Mouse (Mus musculus): ENCODE measurements around the gene Evc. TPM values are rescaled to one million over a fixed set of nuclear protein-coding genes. Genes with fewer than 3 reads are reported as not detected.

Gene Evc
- polyA plus RNA-seq (2012; rRNA removed): 95.8 and 101 TPM in 2 replicates

DNA sequence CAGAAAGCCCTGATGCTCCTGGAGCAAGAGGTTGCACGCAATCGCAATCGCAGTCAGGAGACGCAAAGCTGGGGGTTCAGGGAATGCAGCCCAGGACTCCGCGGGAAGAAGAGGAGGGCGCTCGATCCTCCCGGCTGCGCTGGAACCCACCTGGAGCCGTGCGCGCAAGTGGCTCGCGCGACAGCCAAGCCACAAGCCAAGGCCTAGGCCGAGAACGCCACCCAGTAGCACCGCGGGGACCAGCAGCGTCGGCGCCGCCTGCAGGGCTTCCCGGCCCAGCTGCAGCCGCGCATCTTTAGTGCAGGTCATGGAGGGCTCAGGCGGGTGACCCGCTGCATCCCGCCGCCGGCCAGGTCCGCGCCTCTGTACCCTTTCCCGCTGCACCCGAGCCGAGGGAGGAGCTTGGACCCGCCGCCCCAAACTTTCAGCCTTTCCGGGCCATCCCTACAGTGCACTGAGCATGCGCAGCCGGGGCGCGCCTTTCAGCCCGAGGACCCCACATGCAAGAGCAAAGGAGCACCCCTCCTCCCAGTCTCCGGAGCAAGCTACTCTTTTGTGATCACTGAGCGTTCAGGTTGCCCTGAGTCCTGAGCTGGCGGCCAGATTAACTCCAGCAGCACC is at the start of gene Evc:
Gene Evc (minus strand): TSS at position 410 of the 621 bp plus-strand sequence.
- Histone ChIP-seq H3K27me3 (replicated peaks; ENCODE audit: control insufficient read depth, insufficient read depth, low read length) (no peaks in the 10 kb centered on the region), H3K36me3 (ENCODE audit: control insufficient read depth, insufficient read depth, low read length) (no peaks in the 10 kb centered on the region), H3K4me1 (ENCODE audit: control insufficient read depth, insufficient read depth, low read length) (peaks cover 44% of the 10 kb centered on the region), H3K4me3 (ENCODE audit: insufficient read depth, low read depth, low read length) (peak within 1 kb of the TSS; percentile 72), H3K27ac (ENCODE audit: insufficient read depth, low read depth, low read length) (peak within 1 kb of the TSS; percentile 70)
- under 1% methylated on average over 48 of the region's 48 CpGs for WGBS
- TF ChIP-seq POLR2A (IDR thresholded peaks at IDR 0.05; ENCODE audit: low read depth, low read length) (no peak), CTCF (conservative IDR thresholded peaks at IDR 0.05; ENCODE audit: insufficient read depth, insufficient read length, low read depth, low read length) (no peak)
- peak; percentile 89 for DNase-seq

DNA sequence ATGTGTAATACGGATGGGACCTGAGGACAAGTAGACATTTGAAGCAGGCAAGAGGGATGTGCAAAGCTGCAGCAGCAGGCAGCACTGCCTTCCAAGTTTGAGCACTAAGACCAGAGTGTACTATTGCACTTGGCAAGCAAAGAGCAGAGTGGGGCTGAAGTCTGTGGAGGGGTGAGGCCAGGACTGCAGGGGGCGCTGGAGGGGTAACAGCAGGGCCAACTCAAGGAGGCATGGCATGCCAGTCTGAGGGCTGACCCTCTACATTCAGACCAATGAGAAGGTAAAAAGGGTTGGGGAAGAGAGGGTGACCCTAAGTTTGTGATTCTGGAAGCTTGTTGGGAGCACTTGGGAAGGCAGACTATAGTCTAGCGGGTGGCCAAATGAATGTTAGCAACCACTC is 46.9 kb upstream of the Evc start:
- H3K36me3 ChIP-seq (ENCODE audit: control insufficient read depth, insufficient read depth, low read length): no peaks in the 10 kb centered on the region; the same call in none of the 2 replicates
- TF ChIP-seq POLR2A (IDR thresholded peaks at IDR 0.05; ENCODE audit: low read depth, low read length) (no peak), CTCF (conservative IDR thresholded peaks at IDR 0.05; ENCODE audit: insufficient read depth, insufficient read length, low read depth, low read length) (no peak; the same call in 1 of the 2 replicates)
- no peak for DNase-seq
- H3K27me3 ChIP-seq (replicated peaks; ENCODE audit: control insufficient read depth, insufficient read depth, low read length): no peaks in the 10 kb centered on the region
- no peak overlapping the region for H3K27ac ChIP-seq (ENCODE audit: insufficient read depth, low read depth, low read length)
- no peak overlapping the region for H3K4me3 ChIP-seq (ENCODE audit: insufficient read depth, low read depth, low read length)
- H3K4me1 ChIP-seq (ENCODE audit: control insufficient read depth, insufficient read depth, low read length): no peaks in the 10 kb centered on the region
- 86% methylated on average over 3 of the region's 3 CpGs for WGBS

DNA sequence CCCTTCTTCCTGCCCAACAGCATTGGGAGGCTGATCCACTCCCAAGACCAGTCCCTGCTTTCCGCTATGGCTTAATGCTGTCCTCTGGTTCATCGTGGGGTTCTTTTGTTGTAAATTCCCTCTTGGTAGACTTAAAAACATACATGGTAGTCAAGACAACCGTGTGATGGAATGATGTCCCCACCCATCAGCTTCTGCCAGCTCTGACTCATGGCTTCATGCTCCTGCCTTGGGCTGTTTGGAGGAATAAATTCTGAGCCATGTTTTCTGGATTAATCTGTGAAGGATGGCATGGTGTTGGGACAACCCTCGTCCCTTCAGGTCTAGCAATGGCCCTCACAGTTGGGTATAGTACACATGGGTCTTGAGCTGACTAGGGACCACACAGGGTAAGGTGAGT is 43.9 kb upstream of the Evc start:
- Histone ChIP-seq H3K27ac (ENCODE audit: insufficient read depth, low read depth, low read length) (no peak overlapping the region), H3K4me1 (ENCODE audit: control insufficient read depth, insufficient read depth, low read length) (no peaks in the 10 kb centered on the region), H3K4me3 (ENCODE audit: insufficient read depth, low read depth, low read length) (no peak overlapping the region), H3K27me3 (replicated peaks; ENCODE audit: control insufficient read depth, insufficient read depth, low read length) (no peaks in the 10 kb centered on the region), H3K36me3 (ENCODE audit: control insufficient read depth, insufficient read depth, low read length) (no peaks in the 10 kb centered on the region; the same call in none of the 2 replicates)
- TF ChIP-seq CTCF (conservative IDR thresholded peaks at IDR 0.05; ENCODE audit: insufficient read depth, insufficient read length, low read depth, low read length) (no peak), POLR2A (IDR thresholded peaks at IDR 0.05; ENCODE audit: low read depth, low read length) (no peak)
- no peak for DNase-seq
- 85% methylated on average over 4 of the region's 4 CpGs for WGBS

DNA sequence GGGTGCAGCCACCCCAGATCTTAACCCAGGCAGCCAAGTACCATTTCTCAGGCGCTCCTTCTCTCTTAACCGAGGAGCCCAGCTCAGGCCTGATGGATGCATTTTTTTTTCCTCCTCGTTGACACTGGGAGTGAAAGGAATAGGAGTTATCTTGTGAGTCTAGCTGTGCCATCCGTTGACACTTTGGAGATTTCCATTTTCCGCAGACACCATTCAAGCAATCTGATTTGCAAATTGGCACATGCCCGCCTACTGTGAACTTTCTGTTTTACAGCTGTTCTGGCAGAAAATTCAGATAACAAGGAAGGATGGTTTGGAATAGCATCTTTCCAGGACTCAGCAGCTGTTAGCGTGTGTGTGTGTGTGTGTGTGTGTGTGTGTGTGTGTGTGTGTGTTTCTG is 40.7 kb upstream of the Evc start:
- TF ChIP-seq POLR2A (IDR thresholded peaks at IDR 0.05; ENCODE audit: low read depth, low read length) (no peak), CTCF (conservative IDR thresholded peaks at IDR 0.05; ENCODE audit: insufficient read depth, insufficient read length, low read depth, low read length) (no peak)
- H3K36me3 ChIP-seq (ENCODE audit: control insufficient read depth, insufficient read depth, low read length): no peaks in the 10 kb centered on the region; the same call in 1 of the 2 replicates
- no peak overlapping the region for H3K4me3 ChIP-seq (ENCODE audit: insufficient read depth, low read depth, low read length)
- DNase-seq: no peak
- WGBS: 93% methylated on average over 7 of the region's 7 CpGs
- no peak overlapping the region for H3K27ac ChIP-seq (ENCODE audit: insufficient read depth, low read depth, low read length)
- no peaks in the 10 kb centered on the region for H3K27me3 ChIP-seq (replicated peaks; ENCODE audit: control insufficient read depth, insufficient read depth, low read length)
- H3K4me1 ChIP-seq (ENCODE audit: control insufficient read depth, insufficient read depth, low read length): no peaks in the 10 kb centered on the region

DNA sequence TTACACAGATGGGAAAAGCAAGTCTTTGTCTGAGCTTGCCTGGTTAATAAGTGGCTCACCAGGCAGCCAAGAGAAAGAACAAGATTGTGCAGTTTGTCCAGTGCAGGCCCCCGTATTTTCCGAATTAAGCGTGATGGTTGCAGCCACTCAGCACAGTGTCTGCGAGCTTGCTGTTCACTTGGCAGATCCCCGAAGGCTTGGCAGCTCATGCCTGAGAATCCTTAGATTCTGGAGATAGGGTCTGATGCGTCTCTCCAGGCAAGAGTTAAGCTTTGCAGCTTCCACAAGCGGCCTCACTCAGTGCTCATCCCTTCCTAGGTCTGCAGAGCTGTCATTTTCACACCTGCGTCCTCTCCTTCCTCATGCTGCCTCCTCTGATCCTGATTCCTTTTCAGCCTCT is 32.1 kb upstream of the Evc start:
- Histone ChIP-seq H3K4me3 (ENCODE audit: insufficient read depth, low read depth, low read length) (no peak overlapping the region), H3K27me3 (replicated peaks; ENCODE audit: control insufficient read depth, insufficient read depth, low read length) (no peaks in the 10 kb centered on the region), H3K4me1 (ENCODE audit: control insufficient read depth, insufficient read depth, low read length) (no peaks in the 10 kb centered on the region), H3K36me3 (ENCODE audit: control insufficient read depth, insufficient read depth, low read length) (no peaks in the 10 kb centered on the region; the same call in none of the 2 replicates), H3K27ac (ENCODE audit: insufficient read depth, low read depth, low read length) (no peak overlapping the region)
- TF ChIP-seq CTCF (conservative IDR thresholded peaks at IDR 0.05; ENCODE audit: insufficient read depth, insufficient read length, low read depth, low read length) (no peak), POLR2A (IDR thresholded peaks at IDR 0.05; ENCODE audit: low read depth, low read length) (no peak)
- no peak for DNase-seq
- WGBS: 82% methylated on average over 8 of the region's 8 CpGs

- peak; percentile 19 for DNase-seq
- Histone ChIP-seq H3K4me1 (ENCODE audit: control insufficient read depth, insufficient read depth, low read length) (no peaks in the 10 kb centered on the region), H3K27ac (ENCODE audit: insufficient read depth, low read depth, low read length) (no peak overlapping the region), H3K36me3 (ENCODE audit: control insufficient read depth, insufficient read depth, low read length) (no peaks in the 10 kb centered on the region), H3K4me3 (ENCODE audit: insufficient read depth, low read depth, low read length) (no peak overlapping the region), H3K27me3 (replicated peaks; ENCODE audit: control insufficient read depth, insufficient read depth, low read length) (no peaks in the 10 kb centered on the region)
- TF ChIP-seq POLR2A (IDR thresholded peaks at IDR 0.05; ENCODE audit: low read depth, low read length): no peak
- no peak; the same call in 1 of the 2 replicates for TF ChIP-seq CTCF (conservative IDR thresholded peaks at IDR 0.05; ENCODE audit: insufficient read depth, insufficient read length, low read depth, low read length)
Observed at GRCm38 (mm10) chr5:37365751-37366150, 29.1 kb upstream of the Evc start.

DNA sequence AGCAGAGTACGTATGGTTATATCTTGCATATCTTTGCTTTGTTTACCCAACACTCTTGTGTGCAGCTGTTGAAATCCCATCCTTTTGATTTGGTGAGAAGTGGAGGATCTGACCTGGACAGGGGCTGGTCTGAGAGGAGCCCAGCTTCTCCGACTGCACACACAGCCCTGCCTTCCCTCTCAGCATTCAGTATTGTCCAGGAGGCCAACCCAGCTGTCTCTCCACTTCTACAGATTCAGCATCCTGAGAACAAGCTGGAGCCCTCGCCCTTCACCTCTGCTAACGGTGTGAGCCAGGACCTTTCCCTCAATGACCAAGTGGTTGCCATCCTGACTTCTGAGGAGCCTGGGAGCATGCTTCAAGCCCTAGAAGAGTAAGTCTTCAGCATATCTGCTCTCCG is 26.6 kb upstream of the Evc start:
- TF ChIP-seq POLR2A (IDR thresholded peaks at IDR 0.05; ENCODE audit: low read depth, low read length) (no peak), CTCF (conservative IDR thresholded peaks at IDR 0.05; ENCODE audit: insufficient read depth, insufficient read length, low read depth, low read length) (no peak)
- H3K4me1 ChIP-seq (ENCODE audit: control insufficient read depth, insufficient read depth, low read length): no peaks in the 10 kb centered on the region
- no peaks in the 10 kb centered on the region for H3K27me3 ChIP-seq (replicated peaks; ENCODE audit: control insufficient read depth, insufficient read depth, low read length)
- H3K27ac ChIP-seq (ENCODE audit: insufficient read depth, low read depth, low read length): no peak overlapping the region
- H3K4me3 ChIP-seq (ENCODE audit: insufficient read depth, low read depth, low read length): no peak overlapping the region
- WGBS: 92% methylated on average over 5 of the region's 5 CpGs
- no peak for DNase-seq
- no peaks in the 10 kb centered on the region; the same call in 1 of the 2 replicates for H3K36me3 ChIP-seq (ENCODE audit: control insufficient read depth, insufficient read depth, low read length)
